Mouse (Mus musculus) embryonic facial prominence, embryonic 15.5 days (tissue): ENCODE results near the gene Hist1h4k. TPM values are rescaled to one million over a fixed set of nuclear protein-coding genes. Genes with fewer than 3 reads are reported as not detected.
"Not testable (repeated sequence)": the region's sequence is repeated elsewhere in the genome, so short reads cannot be mapped to it uniquely, and the experiment has no call there.

Source experiments
- ATAC-seq: fragments of 200-750 bp; cut with Nextera tagmentation; 2 replicates; pipeline ENCODE4 v1.8.0; 2017; ENCODE audit warnings: low read depth, moderate TSS enrichment; ENCODE audit not compliant: insufficient number of reproducible peaks, low FRiP score, low TSS enrichment
- H3K27ac ChIP-seq: fragments of 300-500 bp; sonication (generic); replicated peaks from 2 replicates; pipeline ENCODE4 v1.5.1; 2015; ENCODE audit warnings: mild to moderate bottlenecking, inconsistent platforms
- H3K27me3 ChIP-seq: fragments of 300-500 bp; sonication (generic); 2 replicates; pipeline ENCODE4 v1.6.1; 2015; ENCODE audit warnings: inconsistent platforms
- H3K36me3 ChIP-seq: fragments of 300-500 bp; sonication (generic); 2 replicates; pipeline ENCODE4 v1.6.1; 2015; ENCODE audit warnings: mild to moderate bottlenecking, inconsistent platforms
- H3K4me1 ChIP-seq: fragments of 300-500 bp; sonication (generic); 2 replicates; pipeline ENCODE4 v1.6.1; 2015; ENCODE audit warnings: inconsistent platforms
- H3K4me2 ChIP-seq: fragments of 300-500 bp; sonication (generic); replicated peaks from 2 replicates; pipeline ENCODE4 v1.6.1; 2015; ENCODE audit warnings: mild to moderate bottlenecking, inconsistent platforms
- H3K4me3 ChIP-seq: fragments of 300-500 bp; sonication (generic); replicated peaks from 2 replicates; pipeline ENCODE4 v1.5.1; 2015; ENCODE audit warnings: mild to moderate bottlenecking, inconsistent platforms
- H3K9ac ChIP-seq: fragments of 300-500 bp; sonication (generic); 2 replicates; pipeline ENCODE4 v1.6.1; 2015; ENCODE audit warnings: inconsistent platforms
- H3K9me3 ChIP-seq: fragments of 300-500 bp; sonication (generic); replicated peaks from 2 replicates; pipeline ENCODE4 v1.6.1; 2016; ENCODE audit warnings: inconsistent platforms
- WGBS: fragments of 180-500 bp; shearing (Covaris S2); methylation state at CpG from one replicate; pipeline ENCODE4 v1.1.7; 2015; 5-methylcytosine and 5-hydroxymethylcytosine counted together
- polyA plus RNA-seq: library from polyadenylated mRNA; unstranded; fragments of >200 nt; fragmentation: Nextera tagmentation; extraction: Ambion mirVana; gene quantifications from 2 replicates; pipeline ENCODE4 v1.2.1, GENCODE M21; 2015

Hist1h4k gene
- polyA plus RNA-seq, 1 experiment from 2014 or later: 2.9 TPM

- no peak for ATAC-seq
- WGBS: 1% methylated on average over 10 of the region's 10 CpGs
- peak overlapping the region; percentile 15; the same call in 1 of the 2 replicates for H3K9ac ChIP-seq
- H3K27ac ChIP-seq: peak overlapping the region; percentile 92
- H3K4me1 ChIP-seq: peaks cover 15% of the 10 kb centered on the region
- no peaks in the 10 kb centered on the region for H3K36me3 ChIP-seq
- no peaks in the 10 kb centered on the region for H3K9me3 ChIP-seq
- no peaks in the 10 kb centered on the region for H3K27me3 ChIP-seq
- H3K4me2 ChIP-seq: peak overlapping the region; percentile 64
- peak overlapping the region; percentile 48 for H3K4me3 ChIP-seq
Observed at GRCm38 (mm10) chr13:21753051-21753523, 2.8 kb upstream of the Hist1h4k start.

- no peaks in the 10 kb centered on the region for H3K27me3 ChIP-seq
- no peak overlapping the region for H3K9ac ChIP-seq
- H3K4me1 ChIP-seq: peaks cover 17% of the 10 kb centered on the region
- no peak overlapping the region for H3K4me3 ChIP-seq
- WGBS: 31% methylated on average over 3 of the region's 3 CpGs
- ATAC-seq: no peak
- H3K9me3 ChIP-seq: no peaks in the 10 kb centered on the region
- H3K36me3 ChIP-seq: no peaks in the 10 kb centered on the region
- 0 out of 2 replicates have a peak overlapping the region, but pooled peaks have one; percentile 64 for H3K4me2 ChIP-seq
- H3K27ac ChIP-seq: peak overlapping the region; percentile 92
Observed at GRCm38 (mm10) chr13:21752356-21752755, 2.1 kb upstream of the Hist1h4k start.

GRCm38 (mm10) chr13:21751827-21752226 is 1.5 kb upstream of the Hist1h4k start:
- Histone ChIP-seq H3K4me3 (no peak overlapping the region), H3K27me3 (no peaks in the 10 kb centered on the region), H3K36me3 (no peaks in the 10 kb centered on the region), H3K9me3 (no peaks in the 10 kb centered on the region), H3K4me2 (0 out of 2 replicates have a peak overlapping the region, but pooled peaks have one; percentile 64), H3K4me1 (peaks cover 19% of the 10 kb centered on the region), H3K9ac (no peak overlapping the region), H3K27ac (peak overlapping the region; percentile 92; the same call in 1 of the 2 replicates)
- no peak for ATAC-seq
- 62% methylated on average over 3 of the region's 3 CpGs for WGBS

- Histone ChIP-seq H3K27ac (0 out of 2 replicates have a peak overlapping the region, but pooled peaks have one; percentile 58), H3K9me3 (no peaks in the 10 kb centered on the region), H3K36me3 (no peaks in the 10 kb centered on the region), H3K27me3 (no peaks in the 10 kb centered on the region), H3K9ac (no peak overlapping the region), H3K4me3 (no peak overlapping the region), H3K4me1 (peaks cover 19% of the 10 kb centered on the region), H3K4me2 (no peak overlapping the region)
- no peak for ATAC-seq
Observed at GRCm38 (mm10) chr13:21751417-21751816, 1.1 kb upstream of the Hist1h4k start.

GRCm38 (mm10) chr13:21749387-21750158 is 732 bp downstream of the Hist1h4k start:
- Histone ChIP-seq H3K9ac (peak overlapping the region; percentile 44), H3K27me3 (no peaks in the 10 kb centered on the region), H3K9me3 (no peaks in the 10 kb centered on the region), H3K4me1 (peaks cover 16% of the 10 kb centered on the region), H3K4me2 (peak overlapping the region; percentile 62), H3K4me3 (peak overlapping the region; percentile 51), H3K27ac (peak overlapping the region; percentile 94), H3K36me3 (no peaks in the 10 kb centered on the region)
- WGBS: 3% methylated on average over 5 of the region's 5 CpGs
- ATAC-seq: no peak

- no peak overlapping the region for H3K4me2 ChIP-seq
- H3K4me3 ChIP-seq: no peak overlapping the region
- ATAC-seq: no peak
- no peaks in the 10 kb centered on the region for H3K36me3 ChIP-seq
- no peak overlapping the region for H3K27ac ChIP-seq
- no peaks in the 10 kb centered on the region for H3K27me3 ChIP-seq
- 88% methylated on average over 1 of the region's 1 CpGs for WGBS
- no peaks in the 10 kb centered on the region for H3K9me3 ChIP-seq
- H3K9ac ChIP-seq: no peak overlapping the region
- peaks cover 8% of the 10 kb centered on the region for H3K4me1 ChIP-seq
Observed at GRCm38 (mm10) chr13:21745006-21745405, 5.3 kb downstream of the Hist1h4k start.

GRCm38 (mm10) chr13:21734906-21735767 is 15.2 kb downstream of the Hist1h4k start, which contains the start of gene Hist1h4j:
TSS of gene Hist1h4j (plus strand) at chr13:21735064.
- H3K27me3 ChIP-seq, H3K36me3 ChIP-seq, H3K9me3 ChIP-seq, H3K4me1 ChIP-seq: not testable (repeated sequence)
- Histone ChIP-seq H3K9ac (peak within 1 kb of the TSS; percentile 45), H3K4me3 (peak within 1 kb of the TSS; percentile 52), H3K4me2 (peak within 1 kb of the TSS; percentile 64), H3K27ac (peak within 1 kb of the TSS; percentile 97)
- under 1% methylated on average over 49 of the region's 56 CpGs for WGBS
- ATAC-seq: peak; percentile 91

- peak overlapping the region; percentile 52 for H3K4me3 ChIP-seq
- WGBS: under 1% methylated on average over 21 of the region's 21 CpGs
- H3K9ac ChIP-seq: peak overlapping the region; percentile 45
- no peaks in the 10 kb centered on the region for H3K36me3 ChIP-seq
- no peaks in the 10 kb centered on the region for H3K27me3 ChIP-seq
- peak overlapping the region; percentile 97 for H3K27ac ChIP-seq
- H3K4me2 ChIP-seq: peak overlapping the region; percentile 64
- no peaks in the 10 kb centered on the region for H3K9me3 ChIP-seq
- H3K4me1 ChIP-seq: peaks cover 9% of the 10 kb centered on the region
- peak; percentile 76 for ATAC-seq
Observed at GRCm38 (mm10) chr13:21734010-21734905, 16.0 kb downstream of the Hist1h4k start.

- no peaks in the 10 kb centered on the region for H3K9me3 ChIP-seq
- ATAC-seq: no peak
- H3K36me3 ChIP-seq: no peaks in the 10 kb centered on the region
- 69% methylated on average over 5 of the region's 5 CpGs for WGBS
- no peaks in the 10 kb centered on the region for H3K27me3 ChIP-seq
- peaks cover 9% of the 10 kb centered on the region for H3K4me1 ChIP-seq
- no peak overlapping the region for H3K4me3 ChIP-seq
- H3K4me2 ChIP-seq: no peak overlapping the region
- H3K27ac ChIP-seq: no peak overlapping the region
- no peak overlapping the region for H3K9ac ChIP-seq
Observed at GRCm38 (mm10) chr13:21733466-21733865, 16.8 kb downstream of the Hist1h4k start.

- H3K4me2 ChIP-seq: no peak overlapping the region
- H3K27ac ChIP-seq: no peak overlapping the region
- no peaks in the 10 kb centered on the region for H3K36me3 ChIP-seq
- WGBS: 36% methylated on average over 1 of the region's 1 CpGs
- H3K4me1 ChIP-seq: peaks cover 6% of the 10 kb centered on the region
- H3K9me3 ChIP-seq: no peaks in the 10 kb centered on the region
- no peak for ATAC-seq
- no peak overlapping the region for H3K4me3 ChIP-seq
- no peaks in the 10 kb centered on the region for H3K27me3 ChIP-seq
- no peak overlapping the region for H3K9ac ChIP-seq
Observed at GRCm38 (mm10) chr13:21729544-21729943, 20.8 kb downstream of the Hist1h4k start.
